Mouse (Mus musculus) forebrain, embryonic 15.5 days (tissue): ENCODE data around the gene 5730455P16Rik. TPM values are rescaled to one million over a fixed set of nuclear protein-coding genes. Genes with fewer than 3 reads are reported as not detected.
A peak's percentile ranks its signal among the peaks of the same experiment; 100 is the strongest.
"Not testable (repeated sequence)": the region's sequence is repeated elsewhere in the genome, so short reads cannot be mapped to it uniquely, and the experiment has no call there.

ENCODE experiments used
- ATAC-seq: fragments of 200-750 bp; cut with Nextera tagmentation; replicated peaks from 2 replicates; pipeline ENCODE4 v1.8.0; 2017; ENCODE audit warnings: mild to moderate bottlenecking, moderate TSS enrichment, moderate library complexity
- H3K27ac ChIP-seq: fragments of 300-500 bp; sonication (generic); replicated peaks from 2 replicates; pipeline ENCODE4 v1.5.1; 2015; ENCODE audit warnings: mild to moderate bottlenecking, inconsistent platforms
- H3K27me3 ChIP-seq: fragments of 300-500 bp; sonication (generic); 2 replicates; pipeline ENCODE4 v1.6.1; 2015; ENCODE audit warnings: inconsistent platforms
- H3K36me3 ChIP-seq: fragments of 300-500 bp; sonication (generic); 2 replicates; pipeline ENCODE4 v1.6.1; 2015; ENCODE audit warnings: mild to moderate bottlenecking, inconsistent platforms
- H3K4me1 ChIP-seq: fragments of 300-500 bp; sonication (generic); 2 replicates; pipeline ENCODE4 v1.6.1; 2015; ENCODE audit warnings: inconsistent platforms
- H3K4me2 ChIP-seq: fragments of 300-500 bp; sonication (generic); replicated peaks from 2 replicates; pipeline ENCODE4 v1.6.1; 2015; ENCODE audit warnings: mild to moderate bottlenecking, inconsistent platforms
- H3K4me3 ChIP-seq: fragments of 300-500 bp; sonication (generic); 2 replicates; pipeline ENCODE4 v1.5.1; 2015; ENCODE audit warnings: mild to moderate bottlenecking, inconsistent platforms
- H3K9ac ChIP-seq: fragments of 300-500 bp; sonication (generic); replicated peaks from 2 replicates; pipeline ENCODE4 v1.6.1; 2015; ENCODE audit warnings: mild to moderate bottlenecking, inconsistent platforms
- H3K9me3 ChIP-seq: fragments of 300-500 bp; sonication (generic); 2 replicates; pipeline ENCODE4 v1.6.1; 2016; ENCODE audit warnings: inconsistent platforms
- WGBS: fragments of 180-500 bp; shearing (Covaris S2); methylation state at CpG from one replicate; pipeline ENCODE4 v1.1.7; 2015; ENCODE audit warnings: mixed read lengths; 5-methylcytosine and 5-hydroxymethylcytosine counted together
- polyA plus RNA-seq: library from polyadenylated mRNA; unstranded; fragments of >200 nt; fragmentation: Nextera tagmentation; extraction: Ambion mirVana; gene quantifications from 2 replicates; pipeline ENCODE4 v1.2.1, GENCODE M21; 2015

5730455P16Rik gene
- polyA plus RNA-seq, result 33.9 and 37.9 TPM in 2 replicates

- Histone ChIP-seq H3K36me3 (peaks cover 21% of the 10 kb centered on the region; the same call in 1 of the 2 replicates), H3K4me1 (peaks cover 19% of the 10 kb centered on the region), H3K27me3 (no peaks in the 10 kb centered on the region), H3K9me3 (no peaks in the 10 kb centered on the region), H3K4me2 (peak within 1 kb of the TSS; percentile 70), H3K9ac (peak within 1 kb of the TSS; percentile 95), H3K4me3 (peak within 1 kb of the TSS; percentile 71), H3K27ac (peak within 1 kb of the TSS; percentile 93)
- peak; percentile 91 for ATAC-seq
- WGBS, result 1% methylated on average over 41 of the region's 43 CpGs
Observed at GRCm38 (mm10) chr11:80377712-80378451, at the start of gene 5730455P16Rik. Gene 5730455P16Rik (minus strand): TSS chr11:80378034.

GRCm38 (mm10) chr11:80426029-80426813 lies 48.4 kb upstream of the 5730455P16Rik start:
- H3K9me3 ChIP-seq, result not testable (repeated sequence)

GRCm38 (mm10) chr11:80425247-80425778 lies 47.5 kb upstream of the 5730455P16Rik start:
- Histone ChIP-seq H3K27ac (no peak overlapping the region), H3K4me1 (peaks cover 13% of the 10 kb centered on the region), H3K4me3 (no peak overlapping the region), H3K9ac (no peak overlapping the region), H3K4me2 (no peak overlapping the region), H3K9me3 (no peaks in the 10 kb centered on the region), H3K36me3 (no peaks in the 10 kb centered on the region), H3K27me3 (no peaks in the 10 kb centered on the region)
- 65% methylated on average over 5 of the region's 5 CpGs for WGBS
- ATAC-seq, result no peak

More at GRCm38 (mm10) chr11:80426029-80426813, 48.4 kb upstream of the 5730455P16Rik start:
- not testable (repeated sequence) for H3K27me3 ChIP-seq, ATAC-seq, H3K4me2 ChIP-seq, H3K4me3 ChIP-seq, H3K36me3 ChIP-seq, H3K27ac ChIP-seq, H3K9ac ChIP-seq
- peaks cover 15% of the 10 kb centered on the region for H3K4me1 ChIP-seq
- 84% methylated on average over 16 of the region's 16 CpGs for WGBS

GRCm38 (mm10) chr11:80424691-80425090 lies 46.9 kb upstream of the 5730455P16Rik start:
- H3K9ac ChIP-seq, result no peak overlapping the region
- no peaks in the 10 kb centered on the region for H3K9me3 ChIP-seq
- peaks cover 8% of the 10 kb centered on the region for H3K4me1 ChIP-seq
- no peak overlapping the region for H3K4me3 ChIP-seq
- WGBS, result 89% methylated on average over 2 of the region's 2 CpGs
- no peak overlapping the region for H3K4me2 ChIP-seq
- no peak overlapping the region for H3K27ac ChIP-seq
- ATAC-seq, result no peak
- H3K36me3 ChIP-seq, result no peaks in the 10 kb centered on the region
- no peaks in the 10 kb centered on the region for H3K27me3 ChIP-seq

GRCm38 (mm10) chr11:80421421-80422047 lies 43.7 kb upstream of the 5730455P16Rik start:
- Histone ChIP-seq H3K27ac (no peak overlapping the region), H3K4me1 (no peaks in the 10 kb centered on the region), H3K36me3 (peaks cover 8% of the 10 kb centered on the region), H3K9ac (no peak overlapping the region), H3K27me3 (no peaks in the 10 kb centered on the region), H3K9me3 (no peaks in the 10 kb centered on the region), H3K4me3 (no peak overlapping the region), H3K4me2 (no peak overlapping the region)
- no peak for ATAC-seq
- 86% methylated on average over 7 of the region's 7 CpGs for WGBS

- ATAC-seq, result no peak
- Histone ChIP-seq H3K36me3 (peaks cover 13% of the 10 kb centered on the region), H3K27me3 (no peaks in the 10 kb centered on the region), H3K9me3 (no peaks in the 10 kb centered on the region), H3K4me1 (no peaks in the 10 kb centered on the region), H3K4me3 (no peak overlapping the region), H3K9ac (no peak overlapping the region), H3K27ac (no peak overlapping the region), H3K4me2 (no peak overlapping the region)
- 75% methylated on average over 2 of the region's 2 CpGs for WGBS
Observed at GRCm38 (mm10) chr11:80420202-80420984, 42.6 kb upstream of the 5730455P16Rik start.

- H3K9me3 ChIP-seq, result no peaks in the 10 kb centered on the region
- H3K27me3 ChIP-seq, result no peaks in the 10 kb centered on the region
- no peaks in the 10 kb centered on the region for H3K4me1 ChIP-seq
- no peak overlapping the region for H3K27ac ChIP-seq
- H3K4me3 ChIP-seq, result no peak overlapping the region
- H3K9ac ChIP-seq, result no peak overlapping the region
- no peak for ATAC-seq
- peaks cover 16% of the 10 kb centered on the region for H3K36me3 ChIP-seq
- WGBS, result 88% methylated on average over 1 of the region's 1 CpGs
- no peak overlapping the region for H3K4me2 ChIP-seq
Observed at GRCm38 (mm10) chr11:80419743-80420142, 41.9 kb upstream of the 5730455P16Rik start.

GRCm38 (mm10) chr11:80417085-80417484 lies 39.3 kb upstream of the 5730455P16Rik start:
- H3K27ac ChIP-seq, result no peak overlapping the region
- no peaks in the 10 kb centered on the region for H3K27me3 ChIP-seq
- H3K4me2 ChIP-seq, result no peak overlapping the region
- ATAC-seq, result no peak
- H3K4me3 ChIP-seq, result no peak overlapping the region
- WGBS, result 93% methylated on average over 5 of the region's 5 CpGs
- peaks cover 22% of the 10 kb centered on the region for H3K36me3 ChIP-seq
- no peaks in the 10 kb centered on the region for H3K9me3 ChIP-seq
- no peaks in the 10 kb centered on the region for H3K4me1 ChIP-seq
- no peak overlapping the region for H3K9ac ChIP-seq

GRCm38 (mm10) chr11:80410377-80410776 lies 32.5 kb upstream of the 5730455P16Rik start:
- Histone ChIP-seq H3K27me3 (no peaks in the 10 kb centered on the region), H3K27ac (no peak overlapping the region), H3K9me3 (no peaks in the 10 kb centered on the region), H3K4me1 (no peaks in the 10 kb centered on the region), H3K36me3 (peaks cover 51% of the 10 kb centered on the region), H3K4me2 (no peak overlapping the region), H3K4me3 (no peak overlapping the region), H3K9ac (no peak overlapping the region)
- 94% methylated on average over 2 of the region's 2 CpGs for WGBS
- no peak for ATAC-seq

GRCm38 (mm10) chr11:80407878-80408277 lies 30.0 kb upstream of the 5730455P16Rik start:
- not testable (repeated sequence) for H3K4me3 ChIP-seq, H3K9me3 ChIP-seq, H3K4me1 ChIP-seq, H3K4me2 ChIP-seq, H3K27me3 ChIP-seq, H3K9ac ChIP-seq, ATAC-seq, H3K27ac ChIP-seq
- H3K36me3 ChIP-seq, result peaks cover 61% of the 10 kb centered on the region
- 93% methylated on average over 6 of the region's 6 CpGs for WGBS

GRCm38 (mm10) chr11:80396617-80397016 lies 18.8 kb upstream of the 5730455P16Rik start:
- Histone ChIP-seq H3K4me2 (no peak overlapping the region), H3K36me3 (peaks cover 73% of the 10 kb centered on the region), H3K4me3 (no peak overlapping the region), H3K27ac (no peak overlapping the region), H3K27me3 (no peaks in the 10 kb centered on the region), H3K4me1 (0 out of 2 replicates have a peak, but pooled peaks cover 4% of the 10 kb centered on the region), H3K9me3 (no peaks in the 10 kb centered on the region), H3K9ac (no peak overlapping the region)
- 88% methylated on average over 4 of the region's 4 CpGs for WGBS
- ATAC-seq, result no peak
